Mouse (Mus musculus) natural killer cell, adult 2 months (primary cell): Measurements from ENCODE around the gene Ubn2.
A peak's percentile ranks its signal among the peaks of the same experiment; 100 is the strongest.
"Not testable (repeated sequence)": the region's sequence is repeated elsewhere in the genome, so short reads cannot be mapped to it uniquely, and the experiment has no call there.

Source experiments
- DNase-seq, 2 experiments: peaks; one replicate each; pipeline ENCODE4 v3.0.0; 2022; ENCODE audit warnings: low spot score in 2 of 2

Gene Ubn2

DNA sequence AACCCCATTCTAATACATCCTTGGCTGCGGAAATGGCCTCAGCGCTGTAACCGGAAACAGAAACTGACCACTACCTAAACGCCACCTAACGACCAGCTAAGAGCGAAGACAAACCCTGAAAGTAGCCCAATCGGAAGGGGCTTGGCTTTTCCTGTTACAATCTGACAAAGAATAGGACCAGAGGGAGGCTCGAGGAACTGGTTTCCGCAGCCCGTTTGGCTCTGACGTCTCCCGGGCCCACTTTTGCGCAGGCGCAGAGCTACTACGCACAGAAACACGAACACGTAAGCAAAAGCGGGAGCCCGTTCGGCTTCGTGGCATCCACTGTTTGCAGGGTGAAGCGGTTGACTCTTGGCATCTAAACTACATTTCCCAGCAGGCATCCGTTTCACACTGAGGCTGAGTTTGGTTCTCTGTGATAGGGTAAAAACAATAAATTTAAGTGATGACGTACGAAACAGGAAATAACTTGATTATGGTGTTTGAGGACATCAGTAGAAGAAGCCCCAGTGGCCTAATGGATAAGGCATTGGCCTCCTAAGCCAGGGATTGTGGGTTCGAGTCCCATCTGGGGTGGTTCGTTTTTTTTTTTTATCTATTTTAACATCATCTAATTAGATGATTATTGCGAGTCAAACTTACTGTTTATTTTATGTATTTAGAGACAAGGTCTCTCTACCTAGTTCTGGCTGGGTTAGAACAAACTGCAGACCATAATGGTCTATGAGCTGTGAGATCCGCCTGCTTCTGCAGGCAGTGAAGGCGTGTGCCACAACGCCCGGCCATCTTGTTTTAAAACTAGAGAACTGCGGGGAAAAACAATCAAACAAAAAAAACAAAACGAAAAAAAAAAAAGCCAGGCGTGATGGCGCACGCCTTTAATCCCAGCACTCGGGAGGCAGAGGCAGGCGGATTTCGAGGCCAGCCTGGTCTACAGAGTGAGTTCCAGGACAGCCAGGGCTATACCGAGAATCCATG, 100.0 kb downstream of the Ubn2 start, which contains the start of gene Fmc1:
Fmc1 (plus strand) TSS at position 75 of the 978 bp plus-strand sequence.
- peak; percentile 98 for DNase-seq

DNA sequence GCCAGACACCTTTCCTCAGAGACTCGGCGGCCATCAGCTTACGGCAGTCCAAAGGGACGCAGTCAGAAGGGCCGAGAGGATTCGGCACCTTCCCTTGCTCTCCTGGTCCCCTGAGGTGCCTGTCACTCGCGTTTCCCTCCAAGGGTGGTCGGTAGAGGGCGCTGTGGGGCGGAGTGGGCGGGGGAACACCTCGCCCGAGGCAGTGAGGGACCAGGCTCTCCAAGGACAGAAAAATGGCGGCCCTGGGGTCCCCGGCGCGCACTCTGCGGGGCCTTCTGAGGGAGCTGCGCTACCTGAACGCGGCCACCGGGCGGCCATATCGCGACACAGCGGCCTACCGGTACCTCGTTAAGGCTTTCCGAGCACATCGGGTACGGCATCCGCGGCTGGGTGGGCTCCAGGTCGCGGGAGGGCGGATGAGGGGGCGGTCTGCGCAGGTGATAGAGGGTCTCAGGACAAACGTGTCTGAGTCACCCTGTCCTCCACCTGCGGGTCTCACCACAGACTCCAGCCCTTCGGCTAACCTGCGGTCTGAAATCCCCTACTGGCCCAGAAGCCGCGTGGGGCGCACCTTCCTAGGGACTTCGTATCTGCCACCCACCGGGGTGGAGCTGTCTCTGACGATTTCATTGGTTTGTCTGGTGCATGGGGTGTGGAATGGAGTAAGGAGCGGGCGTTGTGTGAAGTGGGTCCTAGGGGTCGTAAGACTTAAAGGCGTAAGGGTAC, 101.1 kb downstream of the Ubn2 start:
- DNase-seq = peak; percentile 99

DNA sequence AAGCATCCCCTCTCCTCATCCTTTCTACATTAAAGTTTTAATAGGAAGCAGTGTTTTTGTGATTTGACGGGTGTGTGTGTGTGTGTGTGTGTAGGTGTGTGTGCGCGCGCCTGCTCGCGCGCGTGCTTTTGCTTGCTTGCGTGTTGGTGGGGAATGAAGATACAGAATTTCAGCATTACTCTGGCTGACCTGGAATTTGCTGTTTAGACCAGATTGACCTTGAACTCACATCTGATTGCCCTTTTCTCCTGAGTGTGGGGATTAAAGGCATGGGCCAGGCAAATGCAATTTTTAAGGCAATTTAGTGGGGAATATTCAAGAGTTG, 101.6 kb downstream of the Ubn2 start:
- DNase-seq = no peak

DNA sequence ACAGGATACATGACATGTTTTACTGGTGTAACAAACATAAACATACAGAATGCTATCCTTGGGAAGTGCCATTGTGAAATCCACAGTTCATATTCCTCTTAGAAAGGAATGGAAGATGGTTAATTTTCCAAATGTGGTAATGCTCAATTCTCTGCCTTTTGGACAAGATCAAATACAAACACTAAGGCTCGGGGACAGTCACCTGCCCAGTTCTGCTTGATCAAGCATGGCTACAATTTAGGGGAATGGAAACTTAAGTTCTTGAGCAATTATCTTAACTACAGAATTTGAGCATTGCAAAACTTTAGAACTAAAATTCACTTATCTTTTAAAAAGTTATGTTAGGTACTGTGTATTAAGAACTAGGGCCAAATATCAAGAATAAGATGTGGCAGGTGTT, 102.0 kb downstream of the Ubn2 start:
- DNase-seq = no peak

DNA sequence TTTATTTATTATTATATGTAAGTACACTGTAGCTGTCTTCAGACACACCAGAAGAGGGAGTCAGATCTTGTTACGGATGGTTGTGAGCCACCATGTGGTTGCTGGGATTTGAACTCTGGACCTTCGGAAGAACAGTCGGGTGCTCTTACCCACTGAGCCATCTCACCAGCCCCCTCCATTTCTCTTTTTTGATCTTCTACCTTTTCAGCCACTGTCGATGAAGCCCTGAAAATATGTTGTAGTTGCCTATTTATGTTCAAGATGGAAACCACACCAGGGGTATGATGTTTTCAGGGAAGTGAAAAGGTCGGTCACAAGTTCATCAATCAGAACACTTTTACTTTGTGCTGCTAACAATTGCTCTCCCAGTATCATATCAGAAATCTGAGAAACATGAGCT, 110.4 kb downstream of the Ubn2 start:
- DNase-seq = not testable (repeated sequence)

DNA sequence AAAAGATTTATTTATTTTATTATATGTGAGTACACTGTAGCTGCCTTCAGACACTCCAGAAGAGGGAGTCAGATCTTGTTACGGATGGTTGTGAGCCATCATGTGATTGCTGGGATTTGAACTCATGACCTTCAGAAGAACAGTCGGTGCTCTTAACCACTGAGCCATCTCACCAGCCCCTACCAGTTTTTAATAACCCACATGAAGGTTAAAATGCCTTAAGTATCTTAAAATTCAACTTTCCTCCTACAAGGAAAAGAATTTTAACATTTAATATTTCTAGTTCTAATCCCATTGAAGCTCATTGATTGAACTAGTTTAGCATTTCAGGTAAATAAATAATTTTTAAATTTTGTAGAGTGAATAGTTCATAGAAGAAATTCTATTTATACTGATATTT, 113.3 kb downstream of the Ubn2 start:
- DNase-seq = not testable (repeated sequence)

DNA sequence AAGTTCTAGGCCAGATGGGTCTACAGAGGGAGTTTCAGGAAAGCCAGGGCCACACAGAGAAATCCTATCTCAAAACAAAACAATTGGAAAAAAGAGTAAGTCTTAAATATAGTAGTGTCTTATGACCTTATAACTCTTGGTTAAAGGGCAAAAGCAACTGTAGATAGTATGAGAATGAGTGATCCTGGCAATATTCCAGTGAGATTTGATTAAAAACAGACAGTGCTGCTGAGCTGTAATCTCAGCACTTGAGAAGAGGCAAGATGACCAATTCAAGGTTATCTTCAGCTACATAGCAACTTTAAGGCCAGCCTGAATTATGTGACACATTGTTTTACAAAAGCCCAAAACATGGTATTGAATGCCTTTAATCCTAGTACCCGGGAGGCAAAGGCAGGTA, 114.0 kb downstream of the Ubn2 start:
- DNase-seq = no peak

DNA sequence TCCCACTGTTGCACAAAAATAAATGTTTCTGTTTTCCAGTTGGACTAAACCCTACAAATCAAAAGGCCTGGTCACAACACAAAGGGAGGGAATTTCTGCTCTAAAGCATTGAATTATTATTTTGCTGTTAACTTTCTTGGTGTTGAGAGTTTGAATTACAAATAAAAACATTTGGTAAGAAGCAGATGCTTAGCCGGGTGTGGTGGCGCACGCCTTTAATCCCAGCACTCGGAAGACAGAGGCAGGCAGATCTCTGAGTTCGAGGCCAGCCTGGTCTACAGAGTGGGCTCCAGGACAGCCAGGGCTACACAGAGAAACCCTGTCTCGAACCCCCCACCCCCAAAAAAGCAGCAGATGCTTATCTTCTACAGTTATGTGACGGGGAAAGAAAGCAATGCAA, 114.8 kb downstream of the Ubn2 start:
- not testable (repeated sequence) for DNase-seq

DNA sequence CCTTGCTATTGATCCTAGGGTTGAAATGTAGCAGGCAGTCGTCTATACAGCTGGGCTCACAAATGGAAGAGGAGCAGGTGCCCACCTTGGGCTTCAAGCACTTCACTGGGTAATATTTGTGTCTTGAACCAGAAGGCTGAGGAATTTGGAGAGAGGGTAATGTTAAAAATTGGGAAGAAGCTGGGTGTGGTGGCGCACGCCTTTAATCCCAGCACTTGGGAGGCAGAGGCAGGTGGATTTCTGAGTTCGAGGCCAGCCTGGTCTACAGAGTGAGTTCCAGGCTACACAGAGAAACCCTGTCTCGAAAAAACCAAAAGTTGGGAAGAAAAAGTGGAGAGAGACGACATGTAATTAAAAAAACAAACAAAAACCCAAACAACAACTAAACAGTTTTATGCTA, 116.1 kb downstream of the Ubn2 start:
- DNase-seq = not testable (repeated sequence)

DNA sequence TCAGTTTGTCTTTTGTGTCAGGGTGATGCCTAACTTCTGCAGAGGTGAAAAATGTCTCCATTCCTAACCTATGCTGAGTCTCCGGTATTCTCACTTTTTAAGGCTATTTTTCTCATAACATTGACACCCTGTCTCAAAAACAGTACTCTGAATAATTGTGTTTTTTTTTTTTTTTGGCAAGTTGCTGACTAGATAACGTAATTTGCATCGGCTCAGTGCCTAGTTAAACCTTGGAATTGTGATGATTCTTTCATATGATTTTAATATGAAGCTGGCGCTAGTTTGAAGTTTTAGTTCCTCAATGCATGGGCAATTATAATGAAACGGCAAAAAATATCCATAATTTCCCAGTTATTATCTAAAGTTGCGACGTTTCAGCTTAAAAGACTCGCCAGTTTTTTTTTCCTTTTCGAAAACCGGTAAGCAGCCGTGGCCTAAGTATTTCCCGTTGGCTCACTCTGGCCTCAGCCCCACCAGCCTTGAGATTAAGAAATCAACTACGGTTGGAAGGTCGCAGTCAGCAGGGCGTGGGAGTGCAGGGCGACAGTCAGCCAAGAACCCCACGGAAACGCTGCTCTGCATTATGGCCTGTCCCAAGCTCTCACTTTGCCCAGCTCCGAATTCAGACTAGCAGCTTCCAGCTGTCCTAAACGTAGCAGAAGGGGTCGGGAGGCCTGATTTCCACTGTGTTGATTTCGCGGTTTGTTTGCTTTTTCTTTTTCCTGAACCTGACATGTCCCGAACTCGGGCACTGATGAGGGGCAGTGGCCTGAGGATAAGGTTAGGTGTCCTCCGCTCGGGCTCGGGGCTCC, 116.7 kb downstream of the Ubn2 start:
- peak in 1 of 2 experiments; percentile 73 for DNase-seq

DNA sequence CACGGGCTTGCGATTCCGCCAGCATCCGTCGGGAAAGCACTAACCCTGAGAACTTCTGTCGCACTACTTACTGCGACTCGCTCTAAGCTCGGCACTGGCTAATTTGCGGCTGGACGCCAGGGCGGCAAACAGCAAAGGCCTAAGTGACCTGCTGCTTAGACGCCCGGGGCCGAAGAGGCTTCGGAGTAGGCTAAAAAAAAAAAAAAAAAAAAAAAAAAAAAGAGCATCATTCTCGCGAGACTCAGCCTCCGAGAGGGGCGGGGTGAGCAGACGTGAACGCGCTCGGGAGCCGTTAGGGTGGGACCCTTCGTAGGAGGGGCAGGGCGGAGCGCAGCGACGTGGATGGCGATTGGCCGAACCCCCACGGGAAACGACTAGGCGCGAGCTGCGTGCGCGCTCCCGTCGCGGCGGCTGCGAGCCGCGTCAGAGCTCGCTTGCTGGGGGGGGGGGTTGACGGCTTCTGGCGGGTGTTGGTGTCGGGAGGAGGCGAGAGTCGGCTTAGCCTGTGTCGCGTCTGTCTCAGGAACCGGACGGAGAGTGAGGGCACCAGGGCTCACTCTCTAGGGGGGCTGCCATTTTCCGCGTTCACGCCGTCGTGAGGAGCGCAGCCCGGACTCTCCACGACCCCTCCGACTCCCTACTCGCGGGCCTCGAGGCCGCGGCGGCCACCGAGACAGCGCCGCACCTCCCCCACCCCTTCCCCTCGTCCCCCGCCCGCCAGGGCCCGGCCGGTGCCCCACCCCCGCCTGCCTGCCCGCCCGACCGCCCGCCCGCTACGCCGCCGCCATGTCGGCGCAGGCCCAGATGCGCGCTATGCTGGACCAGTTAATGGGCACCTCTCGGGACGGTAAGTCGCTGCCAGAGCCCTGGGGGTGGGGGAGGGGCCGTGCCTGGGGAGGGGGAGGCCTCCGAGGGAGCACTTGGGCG, 117.6 kb downstream of the Ubn2 start, which contains the start of gene Luc7l2:
Luc7l2 (plus strand) TSS at position 273 of the 927 bp plus-strand sequence.
- DNase-seq = peak; percentile 95 to 97

DNA sequence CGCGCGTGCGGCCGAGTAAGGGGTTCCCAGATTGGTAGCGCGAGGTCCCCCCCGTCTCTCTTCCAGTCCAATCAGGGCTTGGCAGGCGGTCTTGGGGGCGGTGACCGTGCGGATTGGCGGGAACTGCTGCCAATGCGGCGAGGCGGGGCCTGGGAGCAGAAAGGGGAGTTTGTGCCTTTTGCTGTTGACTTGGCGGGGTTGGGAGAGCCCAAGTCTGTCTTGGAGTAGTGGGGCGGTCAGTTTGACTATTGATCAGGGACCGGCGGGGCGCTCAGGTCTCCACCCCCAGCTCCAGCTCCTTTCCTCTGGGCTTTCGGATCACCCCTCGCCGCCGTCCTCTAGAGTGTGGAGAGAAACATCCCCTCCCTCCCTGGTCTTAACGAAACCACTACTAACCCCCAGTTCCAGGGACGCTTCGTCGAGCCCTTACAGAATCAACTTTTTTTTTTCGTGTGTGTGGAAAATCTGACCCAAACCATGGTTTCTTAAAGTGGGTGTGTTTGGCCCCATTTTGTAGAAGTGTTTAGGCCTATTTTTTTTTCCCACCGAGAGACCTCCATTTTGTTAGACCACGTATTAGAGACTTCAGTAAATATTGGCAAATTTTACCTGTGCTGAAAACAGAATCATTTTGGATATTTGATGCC, 118.4 kb downstream of the Ubn2 start:
- DNase-seq = peak; percentile 98

DNA sequence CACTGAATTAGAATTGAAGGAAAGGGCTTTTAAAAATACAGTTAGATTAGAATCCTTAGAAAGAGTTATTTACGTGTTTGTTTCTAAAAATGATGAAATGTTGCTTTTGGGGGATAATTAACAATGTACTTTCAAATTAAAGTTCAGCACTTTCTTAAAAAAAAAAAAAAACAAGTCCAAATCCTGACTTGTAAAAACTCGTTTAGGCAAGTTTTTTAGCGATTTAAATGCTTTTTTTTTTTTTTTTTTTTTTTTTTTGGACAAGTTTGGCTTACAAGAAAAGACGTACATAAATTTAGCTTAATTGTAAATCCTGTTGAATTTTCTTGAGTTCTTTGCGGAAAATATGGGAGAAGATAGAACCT, 118.9 kb downstream of the Ubn2 start:
- DNase-seq = no peak
